Mouse (Mus musculus): ENCODE data around the gene Akr1b10.
"Not testable (repeated sequence)": the region's sequence is repeated elsewhere in the genome, so short reads cannot be mapped to it uniquely, and the experiment has no call there.

Gene Akr1b10

DNA sequence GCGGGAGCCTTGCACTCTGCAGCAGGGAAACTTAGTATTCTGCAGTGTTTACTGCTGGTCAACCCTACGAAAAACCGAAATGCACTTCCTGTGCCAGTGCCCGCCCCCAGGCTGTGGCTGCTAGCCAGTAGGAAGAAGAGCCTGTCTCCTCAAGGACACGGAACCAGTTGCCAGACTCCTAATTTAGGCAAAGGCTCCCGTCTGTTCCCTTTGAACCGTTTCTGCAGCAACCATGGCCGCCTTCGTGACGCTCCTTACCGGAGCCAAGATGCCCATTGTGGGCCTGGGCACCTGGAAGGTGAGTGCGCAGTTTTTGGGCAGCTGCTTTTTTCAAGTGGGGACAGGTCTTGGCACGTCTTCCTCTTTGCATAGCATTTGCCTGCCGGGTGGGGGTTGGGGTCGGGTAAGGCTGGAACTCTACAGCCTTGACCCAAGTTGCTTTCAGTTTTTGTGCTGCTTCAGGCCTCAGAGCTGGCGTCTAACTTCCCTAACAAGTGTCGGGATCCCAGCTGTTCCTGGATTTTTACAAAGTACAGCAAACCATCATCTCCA is at the start of gene Akr1b10:
Akr1b10 (plus strand) TSS at position 109 of the 552 bp plus-strand sequence.
- peak; percentile 20 for DNase-seq (ENCODE audit: low read depth, low spot score)

DNA sequence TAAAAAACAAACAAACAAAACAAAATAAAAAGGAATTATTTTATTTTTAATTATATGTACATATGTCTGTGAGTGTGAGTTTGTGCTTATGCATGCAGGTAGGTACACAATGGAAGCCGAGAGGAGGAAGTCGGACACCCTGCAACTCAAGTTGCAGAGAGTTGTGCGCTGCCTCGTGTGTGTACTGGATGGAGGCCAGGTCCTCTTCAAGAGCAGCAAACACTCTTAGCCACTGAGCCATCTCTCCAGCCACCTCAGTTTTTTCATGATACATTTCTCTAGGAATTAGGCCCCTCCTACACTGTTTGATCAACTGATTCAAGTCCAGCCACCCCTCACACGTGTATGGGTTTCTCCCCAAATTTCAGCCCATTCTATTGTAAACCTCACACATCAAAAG is 49.3 kb upstream of the Akr1b10 start:
- DNase-seq (ENCODE audit: low read depth, low spot score): no peak

- no peak for DNase-seq (ENCODE audit: low read depth, low spot score)
These were observed 46.2 kb upstream of the Akr1b10 start for GRCm38 (mm10) chr6:34337799-34338198.

- no peak for DNase-seq (ENCODE audit: low read depth, low spot score)
These were observed 42.0 kb upstream of the Akr1b10 start for GRCm38 (mm10) chr6:34341991-34342390.

DNA sequence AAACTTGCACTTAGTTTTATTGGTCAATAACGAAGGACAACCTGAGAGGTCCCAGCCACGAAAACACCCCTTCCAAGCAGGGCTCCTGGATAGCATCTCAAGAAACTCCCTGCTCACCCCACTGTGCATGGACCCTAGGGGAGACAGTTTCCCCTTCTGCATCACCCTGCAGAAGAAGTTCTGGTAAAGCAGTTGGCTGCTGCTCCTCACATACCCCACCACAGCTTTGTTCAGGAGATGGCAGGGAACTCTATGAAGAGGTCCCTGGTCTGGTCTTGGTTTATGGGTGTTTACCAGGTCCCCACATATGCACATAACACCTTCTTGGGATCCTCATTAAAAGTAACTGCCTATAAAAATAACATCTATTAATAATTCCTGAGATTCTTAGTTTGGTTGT is 41.5 kb upstream of the Akr1b10 start:
- no peak for DNase-seq (ENCODE audit: low read depth, low spot score)

DNA sequence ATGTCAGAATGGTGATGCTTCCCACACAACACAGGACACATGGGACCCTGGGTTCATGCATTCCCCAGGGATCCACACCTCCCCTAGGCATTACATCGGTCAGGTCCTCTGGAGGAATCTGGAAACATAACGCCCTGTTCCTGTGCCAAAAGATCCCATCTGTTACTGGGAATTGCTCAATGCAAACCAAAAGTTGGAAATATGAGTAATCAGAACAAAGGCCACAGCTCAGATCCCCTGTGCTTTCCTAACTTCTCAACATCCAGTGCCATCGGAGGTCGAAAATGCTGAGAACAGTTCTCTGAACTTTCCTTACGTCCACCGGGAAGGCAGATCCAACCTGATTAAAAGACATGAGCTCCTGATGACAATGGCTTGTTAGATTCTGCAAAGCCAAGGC is 40.6 kb upstream of the Akr1b10 start:
- DNase-seq (ENCODE audit: low read depth, low spot score): no peak

DNA sequence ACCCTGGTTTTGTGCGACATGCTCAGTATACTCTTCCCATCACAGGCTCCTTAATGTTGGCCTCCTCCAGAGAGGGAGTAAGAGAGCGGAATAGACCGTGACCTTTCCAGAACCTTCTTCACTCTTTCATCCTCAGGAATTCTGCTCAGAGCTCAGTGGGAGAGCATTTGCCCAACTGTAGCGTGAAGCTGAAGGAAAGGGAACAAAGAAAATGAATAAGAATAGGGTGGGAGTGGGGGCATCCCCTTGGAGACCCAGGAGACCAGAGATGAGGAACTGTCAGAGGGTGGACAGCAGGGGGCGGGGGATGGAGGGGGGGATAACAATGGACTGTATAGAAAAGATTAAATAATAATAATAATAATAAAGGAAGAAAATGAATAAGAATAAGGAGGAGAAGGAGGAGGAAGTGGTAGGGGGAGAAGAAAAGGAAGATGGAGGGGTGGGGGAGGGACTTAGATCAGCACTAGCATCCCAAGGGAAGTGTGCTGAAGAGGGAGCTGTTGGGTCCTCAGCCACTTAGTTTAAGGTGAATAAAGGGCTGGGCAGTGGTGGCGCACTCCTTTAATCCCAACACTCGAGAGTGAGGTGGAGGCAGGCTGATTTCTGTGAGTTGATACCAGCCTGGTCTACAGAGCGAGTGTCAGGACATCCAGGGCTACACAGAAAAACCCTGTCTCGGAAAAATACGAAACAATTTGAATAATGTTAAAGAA is 39.7 kb upstream of the Akr1b10 start:
- DNase-seq (ENCODE audit: low read depth, low spot score): no peak

- no peak for DNase-seq (ENCODE audit: low read depth, low spot score)
These were observed 39.1 kb upstream of the Akr1b10 start for GRCm38 (mm10) chr6:34344935-34345334.

GRCm38 (mm10) chr6:34346096-34346898 is 37.7 kb upstream of the Akr1b10 start:
- DNase-seq (ENCODE audit: low read depth, low spot score): peak; percentile 40

GRCm38 (mm10) chr6:34350037-34350699 is 33.9 kb upstream of the Akr1b10 start:
- DNase-seq (ENCODE audit: low read depth, low spot score): no peak

DNA sequence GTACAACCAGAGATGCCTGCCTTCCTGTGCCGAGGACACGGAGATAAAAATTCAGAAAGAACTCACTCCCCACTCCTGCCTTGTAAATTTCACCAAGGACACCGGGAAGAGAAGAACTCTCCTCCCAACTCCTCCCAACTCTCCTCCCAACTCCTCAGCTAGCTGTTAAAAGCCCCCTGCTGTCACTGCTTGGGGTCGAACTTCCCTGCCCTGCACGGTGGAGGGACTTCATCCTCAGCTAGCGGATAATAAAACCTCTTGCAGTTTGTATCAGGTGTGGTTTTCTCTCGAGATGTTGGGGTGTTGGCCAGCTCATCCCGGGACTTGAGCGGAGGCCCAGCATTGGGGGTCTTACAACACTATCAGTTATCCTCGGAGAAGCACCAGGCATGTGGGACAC is 32.5 kb upstream of the Akr1b10 start:
- DNase-seq (ENCODE audit: low read depth, low spot score): not testable (repeated sequence)

DNA sequence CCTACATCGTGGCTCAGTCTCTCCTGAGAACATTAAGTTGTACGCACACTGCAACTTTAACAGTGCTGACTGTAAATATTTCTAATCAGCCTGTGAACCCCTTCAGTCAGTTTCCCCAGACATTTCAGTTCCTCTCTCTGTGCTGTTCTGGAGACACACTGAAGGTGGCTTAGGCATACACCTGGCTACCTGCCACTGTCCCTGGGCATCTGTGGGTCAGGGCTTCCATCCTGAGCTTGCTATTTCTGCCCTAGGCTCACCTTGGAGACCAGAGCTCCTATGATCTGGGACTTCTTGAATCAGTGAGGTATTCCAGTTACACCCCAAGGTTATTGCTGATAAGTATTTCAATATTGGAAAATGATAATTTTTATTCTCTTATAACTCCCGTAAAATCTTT is 31.6 kb upstream of the Akr1b10 start:
- no peak for DNase-seq (ENCODE audit: low read depth, low spot score)

DNA sequence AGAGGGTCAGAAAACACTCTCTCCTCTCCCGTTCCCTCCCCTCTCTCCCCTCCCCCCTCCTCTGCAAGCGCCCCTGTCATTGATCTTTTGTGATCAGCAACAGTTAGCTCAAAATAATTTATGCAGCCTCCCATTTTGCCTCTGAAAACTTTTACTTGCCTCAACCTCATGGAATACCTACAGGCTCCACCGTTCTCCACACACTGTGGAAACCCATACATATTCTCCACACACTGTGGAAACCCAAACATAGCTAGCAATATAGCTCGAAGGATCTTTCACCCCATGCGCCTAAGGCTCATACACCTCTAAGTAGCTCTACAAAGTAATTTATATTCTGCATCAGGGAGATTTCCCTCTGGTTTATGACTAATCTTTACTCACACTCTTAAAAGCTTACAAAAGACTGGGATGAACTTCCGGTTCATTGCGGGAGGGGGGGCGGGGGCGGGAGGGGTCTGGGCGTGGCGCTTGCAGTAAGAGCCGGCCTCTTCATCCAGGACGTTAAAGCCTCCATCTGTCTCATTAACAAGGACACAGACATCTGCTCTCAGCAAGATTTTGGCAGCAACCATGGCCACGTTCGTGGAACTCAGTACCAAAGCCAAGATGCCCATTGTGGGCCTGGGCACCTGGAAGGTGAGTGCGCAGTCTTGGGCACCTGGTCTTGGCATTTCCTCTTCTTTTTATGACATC is 30.2 kb upstream of the Akr1b10 start, which contains the start of gene Akr1b8:
Akr1b8 (plus strand) TSS at position 462 of the 696 bp plus-strand sequence.
- DNase-seq (ENCODE audit: low read depth, low spot score): no peak

DNA sequence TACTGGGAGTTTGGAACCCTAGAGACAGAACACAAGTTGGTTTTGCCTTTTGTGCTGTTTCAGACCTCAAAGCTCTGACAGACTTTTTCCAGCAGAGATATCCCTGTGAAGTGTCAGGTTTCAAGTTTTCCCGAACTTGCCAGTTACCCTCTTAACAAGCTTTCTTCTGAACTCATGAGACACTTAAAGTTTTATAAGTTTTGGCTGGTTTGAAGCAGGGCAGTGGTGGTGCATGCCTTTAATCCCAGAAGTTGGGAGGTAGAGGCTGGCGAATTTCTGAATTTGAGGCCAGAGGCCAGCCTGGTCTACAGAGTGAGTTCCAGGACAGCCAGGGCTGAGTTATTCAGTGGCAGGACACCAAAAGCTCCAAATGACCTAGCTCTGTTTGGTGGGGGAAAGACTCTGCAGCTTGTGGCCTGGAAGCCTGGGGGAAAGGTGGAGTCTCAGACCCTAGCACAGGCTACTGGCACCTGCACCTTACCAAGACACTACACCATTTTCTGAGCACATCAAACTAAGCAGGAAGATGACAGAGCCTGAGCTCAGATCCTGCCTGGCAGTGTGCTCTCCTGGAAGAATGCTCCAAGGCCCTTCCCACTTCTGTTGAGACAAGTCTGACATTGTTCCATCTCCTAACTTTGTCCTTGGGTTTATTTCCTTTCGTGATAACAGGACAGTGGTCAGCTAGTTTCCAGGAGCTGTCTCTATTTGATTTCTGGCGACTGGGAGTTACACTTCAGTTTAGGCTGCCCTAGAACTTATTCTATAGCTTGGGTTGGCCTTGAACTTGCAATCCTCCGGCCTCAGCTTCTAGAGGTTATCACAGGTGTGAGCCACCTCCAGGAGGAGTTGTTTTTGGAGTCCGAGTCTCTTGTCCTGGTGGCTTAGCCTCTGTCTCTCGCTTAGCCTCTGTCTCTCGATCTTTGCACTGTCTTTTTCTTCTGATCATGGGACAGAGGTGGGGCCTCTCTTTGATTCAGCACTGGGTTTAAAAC is 29.4 kb upstream of the Akr1b10 start:
- DNase-seq (ENCODE audit: low read depth, low spot score): no peak

- DNase-seq (ENCODE audit: low read depth, low spot score): no peak
These were observed 28.7 kb upstream of the Akr1b10 start for GRCm38 (mm10) chr6:34355349-34355747.

- DNase-seq (ENCODE audit: low read depth, low spot score): no peak
These were observed 28.2 kb upstream of the Akr1b10 start for GRCm38 (mm10) chr6:34355841-34356240.

- DNase-seq (ENCODE audit: low read depth, low spot score): no peak
These were observed 19.5 kb upstream of the Akr1b10 start for GRCm38 (mm10) chr6:34364217-34365136.

- DNase-seq (ENCODE audit: low read depth, low spot score): no peak
These were observed 16.0 kb upstream of the Akr1b10 start for GRCm38 (mm10) chr6:34367998-34368397.

DNA sequence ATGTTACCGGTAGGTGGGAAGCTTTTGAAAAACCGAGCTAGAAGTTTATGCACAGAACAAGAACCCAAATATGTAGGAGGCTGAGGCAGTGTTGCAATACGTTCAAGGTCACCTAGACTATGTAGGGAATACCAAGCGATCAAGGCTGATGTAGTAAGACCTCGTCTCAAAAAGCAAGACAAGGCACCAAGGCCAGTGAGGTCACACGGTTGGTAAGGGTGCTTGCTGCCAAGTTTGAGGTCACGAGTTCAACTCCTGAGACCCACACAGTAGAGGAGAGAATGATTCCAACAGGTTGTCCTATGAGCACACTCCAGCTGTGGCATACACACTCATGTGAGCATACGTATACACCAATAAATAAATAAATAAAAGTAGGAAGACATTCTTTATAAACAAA is 13.9 kb upstream of the Akr1b10 start:
- no peak for DNase-seq (ENCODE audit: low read depth, low spot score)

All from brain, embryonic 18.5 days (tissue).